Mouse (Mus musculus) limb, embryonic 14.5 days (tissue): ENCODE measurements around the gene Rbm4b. TPM values are rescaled to one million over a fixed set of nuclear protein-coding genes. Genes with fewer than 3 reads are reported as not detected.
"Not testable (repeated sequence)": the region's sequence is repeated elsewhere in the genome, so short reads cannot be mapped to it uniquely, and the experiment has no call there.

ENCODE experiments used
- ATAC-seq: fragments of 200-750 bp; cut with Nextera tagmentation; 2 replicates; pipeline ENCODE4 v1.8.0; 2017; ENCODE audit warnings: low read depth, moderate number of reproducible peaks, moderate TSS enrichment; ENCODE audit not compliant: low FRiP score
- DNase-seq: peaks from one replicate; pipeline ENCODE4 v3.0.0-alpha.2; 2015; ENCODE audit warnings: low spot score
- H3K27ac ChIP-seq: fragments of 300-500 bp; sonication (generic); replicated peaks from 2 replicates; pipeline ENCODE4 v1.5.1; 2014; ENCODE audit warnings: low read depth, mild to moderate bottlenecking, low read length, moderate library complexity, mixed read lengths
- H3K27me3 ChIP-seq: fragments of 300-500 bp; sonication (generic); 2 replicates; pipeline ENCODE4 v1.6.1; 2014; ENCODE audit warnings: low read length, mixed read lengths; ENCODE audit not compliant: control insufficient read depth, insufficient read depth
- H3K36me3 ChIP-seq: fragments of 300-500 bp; sonication (generic); 2 replicates; pipeline ENCODE4 v1.6.1; 2014; ENCODE audit warnings: mild to moderate bottlenecking, low read length, moderate library complexity, mixed read lengths; ENCODE audit not compliant: control insufficient read depth, insufficient read depth
- H3K4me1 ChIP-seq: fragments of 300-500 bp; sonication (generic); 2 replicates; pipeline ENCODE4 v1.6.1; 2014; ENCODE audit warnings: antibody characterized with exemption, low read length, mixed read lengths; ENCODE audit not compliant: control insufficient read depth, insufficient read depth
- H3K4me2 ChIP-seq: fragments of 300-500 bp; sonication (generic); replicated peaks from 2 replicates; pipeline ENCODE4 v1.6.1; 2014; ENCODE audit warnings: low read depth, mild to moderate bottlenecking, low read length, moderate library complexity; ENCODE audit not compliant: severe bottlenecking
- H3K4me3 ChIP-seq: fragments of 300-500 bp; sonication (generic); replicated peaks from 2 replicates; pipeline ENCODE4 v1.5.1; 2014; ENCODE audit warnings: low read length
- H3K9ac ChIP-seq: fragments of 300-500 bp; sonication (generic); 2 replicates; pipeline ENCODE4 v1.6.1; 2014; ENCODE audit warnings: mild to moderate bottlenecking, low read depth, low read length, moderate library complexity; ENCODE audit not compliant: severe bottlenecking
- H3K9me3 ChIP-seq: fragments of 300-500 bp; sonication (generic); 2 replicates; pipeline ENCODE4 v1.6.1; 2016; ENCODE audit warnings: low read length; ENCODE audit not compliant: control insufficient read depth
- POLR2A ChIP-seq: fragments of 200-500 bp; IDR thresholded peaks from 2 replicates; pipeline ENCODE4 v1.8.0; 2012; ENCODE audit warnings: inconsistent platforms, mild to moderate bottlenecking, moderate library complexity, borderline replicate concordance; ENCODE audit not compliant: insufficient read depth, insufficient read length; ENCODE audit errors: extremely low read depth
- WGBS: fragments of 180-500 bp; shearing (Covaris S2); extraction: QIAGEN DNeasy Blood & Tissue Kit; methylation state at CpG from one replicate; pipeline ENCODE4 v1.1.7; 2014; 5-methylcytosine and 5-hydroxymethylcytosine counted together
- polyA plus RNA-seq, 2 experiments: library from polyadenylated mRNA; depleted of rRNA in 1 of 2; stranded (reverse) in 1 of 2; unstranded in 1 of 2; fragments of >200 nt; fragmentation: Nextera tagmentation in 1 of 2; extraction: Ambion mirVana in 1 of 2; gene quantifications; 2 replicates each; pipeline versions ENCODE4 v1.2.1 to v1.2.3; 2012 to 2014

Gene Rbm4b
- polyA plus RNA-seq, 2 experiments = 36.9 to 63.2 TPM

- H3K36me3 ChIP-seq = peaks cover 12% of the 10 kb centered on the region
- DNase-seq = peak; percentile 86
- WGBS = 1% methylated on average over 10 of the region's 10 CpGs
- peak overlapping the region; percentile 55 for H3K4me3 ChIP-seq
- TF ChIP-seq POLR2A = no peak
- peak overlapping the region; percentile 76 for H3K4me2 ChIP-seq
- H3K9me3 ChIP-seq = no peaks in the 10 kb centered on the region
- H3K9ac ChIP-seq = peak overlapping the region; percentile 84
- peak; percentile 60 for ATAC-seq
- H3K27me3 ChIP-seq = no peaks in the 10 kb centered on the region
- H3K4me1 ChIP-seq = peaks cover 16% of the 10 kb centered on the region
- peak overlapping the region; percentile 89 for H3K27ac ChIP-seq
Measured at GRCm38 (mm10) chr19:4755565-4756192, 618 bp upstream of the Rbm4b start.

GRCm38 (mm10) chr19:4756921-4757320 is 624 bp downstream of the Rbm4b start:
- no peak for TF ChIP-seq POLR2A
- Histone ChIP-seq H3K4me3 (peak overlapping the region; percentile 55), H3K4me1 (peaks cover 16% of the 10 kb centered on the region), H3K27me3 (no peaks in the 10 kb centered on the region), H3K27ac (peak overlapping the region; percentile 89), H3K9me3 (no peaks in the 10 kb centered on the region), H3K36me3 (peaks cover 24% of the 10 kb centered on the region), H3K4me2 (peak overlapping the region; percentile 76), H3K9ac (peak overlapping the region; percentile 84)
- 2% methylated on average over 9 of the region's 9 CpGs for WGBS
- ATAC-seq (no peak), DNase-seq (no peak)

DNA sequence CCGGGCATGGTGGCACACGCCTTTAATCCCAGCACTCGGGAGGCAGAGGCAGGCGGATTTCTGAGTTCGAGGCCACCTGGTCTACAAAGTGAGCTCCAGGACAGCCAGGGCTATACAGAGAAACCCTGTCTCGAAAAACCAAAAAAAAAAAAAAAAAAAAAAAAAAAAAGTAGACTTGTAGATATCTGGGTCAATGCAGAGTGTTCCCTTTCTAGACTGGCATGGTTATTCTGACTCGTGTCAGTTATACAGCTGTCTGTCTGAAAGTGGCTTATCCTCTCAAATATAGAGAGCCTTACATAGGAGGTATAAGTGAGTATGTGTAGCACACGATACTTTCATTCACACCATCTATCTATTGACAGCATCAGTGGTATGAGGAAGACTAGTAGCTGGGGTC is 4.2 kb downstream of the Rbm4b start:
- not testable (repeated sequence) for ATAC-seq, H3K9me3 ChIP-seq, H3K27ac ChIP-seq, DNase-seq, H3K4me2 ChIP-seq, H3K4me3 ChIP-seq, H3K9ac ChIP-seq, H3K27me3 ChIP-seq
- Histone ChIP-seq H3K4me1 (peaks cover 16% of the 10 kb centered on the region), H3K36me3 (peaks cover 59% of the 10 kb centered on the region)
- WGBS = 92% methylated on average over 8 of the region's 8 CpGs

- TF ChIP-seq POLR2A = no peak
Measured at GRCm38 (mm10) chr19:4762876-4763275, 6.6 kb downstream of the Rbm4b start.

GRCm38 (mm10) chr19:4767507-4768148 is 11.3 kb downstream of the Rbm4b start:
- WGBS = 80% methylated on average over 7 of the region's 12 CpGs
- peaks cover 92% of the 10 kb centered on the region for H3K36me3 ChIP-seq
- no peaks in the 10 kb centered on the region for H3K27me3 ChIP-seq
- no peak overlapping the region for H3K27ac ChIP-seq
- H3K4me1 ChIP-seq = no peaks in the 10 kb centered on the region
- no peak overlapping the region for H3K4me2 ChIP-seq
- no peak for DNase-seq
- ATAC-seq = no peak
- no peak overlapping the region for H3K9ac ChIP-seq
- TF ChIP-seq POLR2A = no peak
- H3K9me3 ChIP-seq = no peaks in the 10 kb centered on the region
- no peak overlapping the region for H3K4me3 ChIP-seq

More at GRCm38 (mm10) chr19:4762876-4763275, 6.6 kb downstream of the Rbm4b start:
- Histone ChIP-seq H3K27me3 (no peaks in the 10 kb centered on the region), H3K27ac (no peak overlapping the region), H3K4me1 (peaks cover 12% of the 10 kb centered on the region), H3K9me3 (no peaks in the 10 kb centered on the region), H3K4me3 (no peak overlapping the region), H3K36me3 (peaks cover 82% of the 10 kb centered on the region), H3K4me2 (no peak overlapping the region), H3K9ac (no peak overlapping the region)
- 79% methylated on average over 1 of the region's 1 CpGs for WGBS
- ATAC-seq (no peak), DNase-seq (no peak)

DNA sequence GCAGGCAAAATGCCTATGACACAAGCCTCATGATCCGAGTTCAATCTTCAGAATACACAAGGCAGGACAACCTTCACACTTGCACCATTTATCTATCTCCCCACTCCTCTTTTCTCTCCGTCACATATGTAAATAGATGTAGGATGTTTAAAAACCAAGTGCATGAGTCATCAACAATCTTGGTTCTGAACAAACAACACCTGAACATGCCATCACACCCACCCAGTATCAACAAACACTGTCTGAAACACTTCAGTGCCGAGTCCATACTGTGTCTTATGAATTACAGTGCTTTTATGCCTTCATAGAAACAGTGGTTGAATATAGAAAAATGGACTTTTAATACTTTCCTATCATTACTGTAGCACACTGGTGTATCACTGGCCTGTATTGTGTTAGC is 16.5 kb downstream of the Rbm4b start:
- WGBS = 87% methylated on average over 3 of the region's 3 CpGs
- no peak overlapping the region for H3K9ac ChIP-seq
- H3K36me3 ChIP-seq = peaks cover 88% of the 10 kb centered on the region
- DNase-seq (no peak), ATAC-seq (no peak)
- H3K4me2 ChIP-seq = no peak overlapping the region
- H3K27me3 ChIP-seq = no peaks in the 10 kb centered on the region
- H3K9me3 ChIP-seq = no peaks in the 10 kb centered on the region
- TF ChIP-seq POLR2A = no peak
- no peaks in the 10 kb centered on the region for H3K4me1 ChIP-seq
- no peak overlapping the region for H3K4me3 ChIP-seq
- no peak overlapping the region for H3K27ac ChIP-seq
